Mouse (Mus musculus): ENCODE data around the gene Elk3.
A peak's percentile ranks its signal among the peaks of the same experiment; 100 is the strongest.
"Not testable (repeated sequence)": the region's sequence is repeated elsewhere in the genome, so short reads cannot be mapped to it uniquely, and the experiment has no call there.

Elk3 gene

GRCm38 (mm10) chr10:93310721-93311411 lies at the start of gene Elk3:
TSS of gene Elk3 (minus strand) at chr10:93311135.
- peak; percentile 79 for DNase-seq

DNA sequence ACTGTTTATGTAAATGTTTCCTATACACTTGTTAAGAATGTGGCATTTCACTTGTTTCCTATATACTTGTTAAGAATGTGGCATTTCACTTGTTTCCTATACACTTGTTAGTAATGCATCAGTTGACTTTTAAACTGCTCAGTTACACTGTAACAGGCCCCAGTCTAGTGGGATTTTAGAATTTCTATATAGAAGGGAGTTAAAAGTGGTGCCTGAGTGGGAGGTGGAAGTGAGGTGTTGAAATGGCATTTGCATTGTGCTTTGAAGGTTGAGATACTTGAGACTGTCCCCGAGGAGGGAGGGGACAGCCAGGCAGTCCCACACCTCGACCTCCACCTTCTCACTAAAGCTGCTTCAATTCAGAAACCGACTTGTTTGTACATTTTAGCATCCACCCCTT lies 49.7 kb upstream of the Elk3 start:
- no peak for DNase-seq

DNA sequence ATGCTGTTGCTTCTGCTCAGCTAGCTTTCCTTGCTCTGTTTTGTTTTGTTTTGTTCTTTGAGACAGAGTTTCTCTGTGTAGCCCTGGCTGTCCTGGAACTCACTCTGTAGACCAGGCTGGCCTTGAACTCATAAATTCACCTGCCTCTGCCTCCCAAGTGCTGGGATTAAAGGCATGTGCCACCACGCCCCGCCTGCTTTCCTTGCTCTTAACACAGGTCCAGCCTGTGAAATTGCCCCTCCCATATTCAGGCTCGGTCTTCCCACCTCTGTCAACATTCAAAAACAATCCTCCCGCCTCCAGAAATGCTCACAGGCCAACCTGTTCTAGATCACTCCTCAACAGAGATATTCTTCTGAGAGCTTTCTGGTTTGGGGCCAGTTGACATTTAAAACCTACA lies 49.3 kb upstream of the Elk3 start:
- not testable (repeated sequence) for DNase-seq

- DNase-seq: no peak
Measured at GRCm38 (mm10) chr10:93359339-93359863, 48.5 kb upstream of the Elk3 start.

GRCm38 (mm10) chr10:93358878-93359277 lies 47.9 kb upstream of the Elk3 start:
- DNase-seq: no peak

- no peak for DNase-seq
Measured at GRCm38 (mm10) chr10:93357162-93357561, 46.2 kb upstream of the Elk3 start.

DNA sequence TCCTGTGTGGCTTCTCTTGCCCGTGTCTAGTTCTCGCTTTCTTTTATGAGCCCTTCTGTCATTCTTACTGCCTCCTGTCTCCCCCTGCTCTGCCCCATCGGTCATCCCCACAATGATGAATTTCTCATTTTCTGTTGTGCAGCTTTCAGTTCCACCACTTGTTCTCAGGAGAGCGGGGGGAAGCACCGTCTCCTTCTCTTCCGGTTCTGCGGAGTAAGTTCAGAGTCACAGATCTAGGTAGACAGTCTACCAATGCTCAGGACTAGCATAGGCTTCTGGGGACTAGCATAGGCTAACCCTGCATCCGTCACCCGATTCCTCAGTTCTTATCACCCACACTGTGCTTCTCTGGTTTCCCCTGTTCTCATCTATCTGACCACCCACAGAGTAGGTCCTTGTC lies 45.2 kb upstream of the Elk3 start:
- no peak for DNase-seq

DNA sequence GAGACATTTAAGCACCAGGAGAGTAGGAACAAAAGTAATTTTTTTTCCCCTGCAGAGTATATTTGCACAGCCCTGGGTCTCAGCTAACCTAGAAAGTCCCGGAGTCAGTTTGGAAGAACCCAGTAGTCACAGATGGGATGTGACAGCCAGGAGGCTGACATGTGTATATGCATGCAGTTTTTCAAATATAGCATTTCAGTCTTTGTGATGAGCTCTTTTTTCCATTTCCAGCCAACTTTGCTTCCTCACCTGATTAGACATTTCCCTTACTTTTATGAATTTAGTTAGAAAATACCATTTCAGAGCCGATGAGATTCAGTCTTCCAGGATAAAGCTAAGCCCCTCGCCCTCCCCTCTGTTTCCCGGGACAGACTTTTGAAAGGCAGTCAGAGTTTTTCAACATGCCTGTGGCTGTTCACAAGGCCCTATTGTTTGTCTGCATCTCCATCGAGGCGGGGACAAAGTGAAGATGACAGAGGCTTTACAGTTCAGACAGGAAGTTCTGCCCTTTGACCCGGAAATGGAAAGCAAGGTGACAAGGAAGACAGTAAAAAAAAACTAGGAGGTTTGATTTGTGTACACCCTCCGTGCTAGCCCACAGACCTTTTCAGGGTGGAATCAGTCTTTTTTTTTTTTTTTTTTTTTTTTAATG lies 44.5 kb upstream of the Elk3 start:
- DNase-seq: no peak

GRCm38 (mm10) chr10:93353545-93354326 lies 42.8 kb upstream of the Elk3 start:
- no peak for DNase-seq

DNA sequence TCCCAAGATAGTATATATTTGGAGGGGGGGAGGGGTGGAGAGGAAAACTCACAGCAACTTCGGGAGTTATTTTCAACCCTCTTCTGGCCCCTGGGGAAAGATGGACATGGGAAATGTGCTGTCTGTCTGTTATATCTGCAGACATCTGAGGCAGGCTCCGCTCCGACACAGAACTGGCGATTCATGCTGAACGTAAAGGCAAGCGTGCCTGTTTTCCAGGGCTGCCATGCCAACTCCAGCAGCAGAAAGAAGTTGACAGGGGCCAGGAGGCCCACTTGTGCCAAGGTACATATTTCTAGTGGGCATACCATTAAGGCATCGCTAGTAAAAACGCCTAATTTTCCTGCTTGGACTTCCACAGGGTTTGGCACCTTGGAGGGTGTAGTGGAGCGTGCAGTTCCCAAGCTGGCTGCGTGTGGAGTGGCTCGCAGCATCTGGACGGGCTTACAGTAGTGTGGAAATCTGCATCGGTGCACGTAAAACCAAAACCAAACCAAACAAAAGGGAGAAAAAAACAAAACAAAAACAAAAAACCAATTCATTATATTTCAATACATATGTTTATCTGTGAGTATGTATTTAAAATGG lies 37.1 kb upstream of the Elk3 start:
- no peak for DNase-seq

DNA sequence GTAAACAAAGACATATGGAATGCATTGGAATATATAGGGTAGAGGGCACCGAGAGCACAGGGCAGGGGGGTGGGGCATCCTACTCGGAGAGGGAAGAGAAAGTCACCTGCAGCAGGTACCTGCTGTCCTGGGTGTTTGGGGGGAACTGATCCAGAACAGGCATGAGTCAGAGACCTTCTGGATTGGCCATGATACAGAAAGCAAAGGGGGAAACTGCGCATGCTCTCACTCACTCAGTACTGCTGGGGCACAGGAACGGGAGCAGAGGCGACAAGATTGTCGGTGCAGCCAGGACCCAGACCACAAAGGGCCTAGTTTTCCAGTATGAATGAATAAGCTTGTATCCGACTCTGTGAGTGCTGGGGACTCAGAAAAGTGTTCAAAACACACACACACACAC lies 36.5 kb upstream of the Elk3 start:
- peak; percentile 27 for DNase-seq

- DNase-seq: no peak
Measured at GRCm38 (mm10) chr10:93346208-93346936, 35.4 kb upstream of the Elk3 start.

DNA sequence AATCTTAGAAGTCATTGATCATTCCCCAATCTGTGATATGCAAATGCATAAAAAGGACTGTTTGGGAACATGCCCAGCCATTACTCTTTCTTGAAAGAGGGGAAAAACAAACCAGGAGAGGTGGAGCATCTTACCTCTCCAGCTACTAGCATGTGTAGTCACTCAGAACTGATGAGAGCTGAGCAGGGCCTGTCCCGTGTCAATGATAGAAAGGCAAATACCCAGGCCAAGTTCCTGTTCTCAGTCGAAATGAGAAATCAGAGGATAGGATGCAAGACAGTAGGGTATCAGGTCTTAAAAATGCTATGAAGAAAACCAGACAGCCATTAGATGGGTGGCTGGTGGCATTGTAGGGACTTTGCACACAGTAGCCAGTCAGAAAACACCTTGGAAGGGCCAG lies 34.6 kb upstream of the Elk3 start:
- no peak for DNase-seq

GRCm38 (mm10) chr10:93343469-93343868 lies 32.5 kb upstream of the Elk3 start:
- no peak for DNase-seq

- no peak for DNase-seq
Measured at GRCm38 (mm10) chr10:93342986-93343385, 32.1 kb upstream of the Elk3 start.

- DNase-seq: no peak
Measured at GRCm38 (mm10) chr10:93338526-93338925, 27.6 kb upstream of the Elk3 start.

GRCm38 (mm10) chr10:93336462-93336931 lies 25.6 kb upstream of the Elk3 start:
- peak; percentile 22 for DNase-seq

GRCm38 (mm10) chr10:93335828-93336461 lies 25.0 kb upstream of the Elk3 start:
- DNase-seq: peak; percentile 69

DNA sequence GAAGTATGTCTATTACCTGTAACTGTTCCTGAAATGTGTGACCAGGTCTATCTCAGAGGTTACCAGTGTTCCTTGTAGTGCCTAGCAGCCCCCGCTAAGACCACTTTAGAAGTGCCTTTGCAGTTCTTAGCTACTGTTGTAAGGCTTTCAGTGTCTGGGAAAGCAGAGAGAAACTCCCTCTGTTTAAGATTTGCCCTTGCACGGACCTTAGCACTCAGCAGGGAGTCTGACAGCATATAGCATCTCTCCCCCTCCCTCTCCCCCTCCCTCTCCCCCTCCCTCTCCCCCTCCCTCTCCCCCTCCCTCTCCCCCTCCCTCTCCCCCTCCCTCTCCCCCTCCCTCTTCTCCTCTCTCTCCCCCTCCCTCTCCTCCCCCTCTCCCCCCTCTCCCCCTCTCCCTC lies 24.1 kb upstream of the Elk3 start:
- no peak for DNase-seq

DNA sequence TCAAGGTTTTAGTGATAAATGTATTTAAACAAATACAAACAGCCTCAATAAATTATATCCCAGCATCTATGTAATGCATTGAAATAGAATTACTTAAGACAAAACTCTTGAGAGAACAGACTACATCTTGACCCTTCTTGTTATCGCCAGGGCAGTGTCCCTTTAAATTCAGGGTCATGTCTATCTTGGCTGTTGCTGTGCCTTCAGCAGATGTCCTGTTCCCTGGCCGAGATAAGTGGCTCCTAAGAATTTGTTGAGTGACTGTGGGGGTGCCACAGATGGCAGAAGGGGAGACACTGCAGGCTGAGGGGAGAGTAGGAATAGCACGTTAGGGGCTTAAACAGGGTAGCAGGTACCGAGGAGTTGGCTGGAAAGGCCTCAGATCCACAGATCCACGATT lies 22.3 kb upstream of the Elk3 start:
- no peak for DNase-seq

- DNase-seq: no peak
Measured at GRCm38 (mm10) chr10:93332261-93332809, 21.4 kb upstream of the Elk3 start.

- DNase-seq: no peak
Measured at GRCm38 (mm10) chr10:93331543-93331942, 20.6 kb upstream of the Elk3 start.
